Mouse (Mus musculus) midbrain, embryonic 16.5 days (tissue): ENCODE data around the gene Fhdc1. TPM values are rescaled to one million over a fixed set of nuclear protein-coding genes. Genes with fewer than 3 reads are reported as not detected.

ENCODE experiments used
- ATAC-seq: fragments of 200-750 bp; cut with Nextera tagmentation; 2 replicates; pipeline ENCODE4 v1.8.0; 2017; ENCODE audit warnings: moderate TSS enrichment
- H3K27ac ChIP-seq: fragments of 300-500 bp; sonication (generic); 2 replicates; pipeline ENCODE4 v1.5.1; 2014; ENCODE audit warnings: mild to moderate bottlenecking, low read length, mixed read lengths
- H3K27me3 ChIP-seq: fragments of 300-500 bp; sonication (generic); 2 replicates; pipeline ENCODE4 v1.6.1; 2014; ENCODE audit warnings: low read depth, low read length, mixed read lengths; ENCODE audit not compliant: control insufficient read depth, insufficient read depth
- H3K36me3 ChIP-seq: fragments of 300-500 bp; sonication (generic); 2 replicates; pipeline ENCODE4 v1.6.1; 2014; ENCODE audit warnings: mild to moderate bottlenecking, low read length, moderate library complexity, mixed read lengths; ENCODE audit not compliant: control insufficient read depth, insufficient read depth
- H3K4me1 ChIP-seq: fragments of 300-500 bp; sonication (generic); 2 replicates; pipeline ENCODE4 v1.6.1; 2014; ENCODE audit warnings: mild to moderate bottlenecking, low read length, mixed read lengths; ENCODE audit not compliant: control insufficient read depth, insufficient read depth
- H3K4me2 ChIP-seq: fragments of 300-500 bp; sonication (generic); 2 replicates; pipeline ENCODE4 v1.6.1; 2014; ENCODE audit warnings: mild to moderate bottlenecking, low read length, mixed read lengths
- H3K4me3 ChIP-seq: fragments of 300-500 bp; sonication (generic); 2 replicates; pipeline ENCODE4 v1.5.1; 2014; ENCODE audit warnings: low read depth, mild to moderate bottlenecking, low read length, moderate library complexity, mixed read lengths
- H3K9ac ChIP-seq: fragments of 300-500 bp; sonication (generic); 2 replicates; pipeline ENCODE4 v1.6.1; 2014; ENCODE audit warnings: low read depth, low read length, mixed read lengths
- H3K9me3 ChIP-seq: fragments of 300-500 bp; sonication (generic); replicated peaks from 2 replicates; pipeline ENCODE4 v1.6.1; 2014; ENCODE audit warnings: mild to moderate bottlenecking, low read length, mixed read lengths; ENCODE audit not compliant: control insufficient read depth, poor library complexity, severe bottlenecking
- WGBS: fragments of 180-500 bp; shearing (Covaris S2); extraction: QIAGEN DNeasy Blood & Tissue Kit; methylation state at CpG from one replicate; pipeline ENCODE4 v1.1.7; 2014; 5-methylcytosine and 5-hydroxymethylcytosine counted together
- polyA plus RNA-seq: library from polyadenylated mRNA; unstranded; fragments of >200 nt; fragmentation: Nextera tagmentation; extraction: Ambion mirVana; gene quantifications from 2 replicates; pipeline ENCODE4 v1.2.1, GENCODE M21; 2015

Fhdc1 gene
- polyA plus RNA-seq, 1 experiment from 2014 or later, result 3.5 TPM

DNA sequence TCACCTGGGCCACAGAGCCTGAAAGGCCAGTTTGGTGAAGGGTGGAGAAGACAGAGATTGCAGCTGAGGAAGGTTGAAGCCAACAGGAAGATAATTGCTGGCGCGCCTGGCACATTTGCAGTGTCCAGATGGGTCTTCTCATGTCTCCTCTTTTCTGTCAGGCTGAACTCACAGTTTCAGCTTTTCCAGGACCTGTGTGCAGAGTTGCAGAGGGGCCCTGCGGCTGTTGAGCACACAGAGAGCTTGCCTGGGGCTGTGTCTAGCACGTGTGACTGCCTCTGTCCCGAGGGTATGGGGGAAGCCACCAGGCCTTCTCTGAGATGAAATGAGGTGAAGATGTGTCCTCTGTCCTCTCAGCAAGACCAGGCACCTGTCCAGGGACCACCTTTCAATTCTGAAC, 49.0 kb downstream of the Fhdc1 start:
- H3K4me3 ChIP-seq, result no peak overlapping the region
- WGBS, result 77% methylated on average over 5 of the region's 5 CpGs
- H3K27me3 ChIP-seq, result no peaks in the 10 kb centered on the region
- ATAC-seq, result no peak
- no peak overlapping the region for H3K4me2 ChIP-seq
- no peak overlapping the region for H3K9ac ChIP-seq
- no peaks in the 10 kb centered on the region for H3K9me3 ChIP-seq
- H3K27ac ChIP-seq, result no peak overlapping the region
- no peaks in the 10 kb centered on the region for H3K36me3 ChIP-seq
- peaks cover 10% of the 10 kb centered on the region for H3K4me1 ChIP-seq

DNA sequence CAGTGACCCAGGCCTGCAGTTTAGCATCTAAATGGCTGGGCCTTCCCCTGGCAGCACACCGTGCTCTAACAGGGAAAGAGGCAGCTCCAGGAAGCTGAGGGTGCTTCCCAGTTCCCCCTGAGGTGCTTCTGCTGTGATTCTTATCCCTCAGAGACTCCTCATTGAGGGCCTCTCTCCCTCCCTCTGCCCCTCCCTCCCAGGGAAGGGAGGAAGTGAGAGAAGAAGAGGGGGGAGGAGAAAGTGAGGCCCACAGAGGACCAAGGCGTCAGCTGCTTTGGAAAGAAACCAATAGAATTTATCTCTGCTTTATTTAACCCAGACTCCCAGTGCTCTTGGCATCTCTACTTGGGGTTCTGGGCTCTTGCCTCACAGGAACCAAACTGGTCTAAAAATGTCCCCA, 50.1 kb downstream of the Fhdc1 start:
- WGBS, result 29% methylated on average over 2 of the region's 2 CpGs
- ATAC-seq, result no peak
- no peak overlapping the region for H3K4me3 ChIP-seq
- no peaks in the 10 kb centered on the region for H3K36me3 ChIP-seq
- no peak overlapping the region for H3K9ac ChIP-seq
- no peaks in the 10 kb centered on the region for H3K9me3 ChIP-seq
- H3K4me2 ChIP-seq, result no peak overlapping the region
- peaks cover under 1% of the 10 kb centered on the region; the same call in 1 of the 2 replicates for H3K4me1 ChIP-seq
- no peaks in the 10 kb centered on the region for H3K27me3 ChIP-seq
- H3K27ac ChIP-seq, result no peak overlapping the region

DNA sequence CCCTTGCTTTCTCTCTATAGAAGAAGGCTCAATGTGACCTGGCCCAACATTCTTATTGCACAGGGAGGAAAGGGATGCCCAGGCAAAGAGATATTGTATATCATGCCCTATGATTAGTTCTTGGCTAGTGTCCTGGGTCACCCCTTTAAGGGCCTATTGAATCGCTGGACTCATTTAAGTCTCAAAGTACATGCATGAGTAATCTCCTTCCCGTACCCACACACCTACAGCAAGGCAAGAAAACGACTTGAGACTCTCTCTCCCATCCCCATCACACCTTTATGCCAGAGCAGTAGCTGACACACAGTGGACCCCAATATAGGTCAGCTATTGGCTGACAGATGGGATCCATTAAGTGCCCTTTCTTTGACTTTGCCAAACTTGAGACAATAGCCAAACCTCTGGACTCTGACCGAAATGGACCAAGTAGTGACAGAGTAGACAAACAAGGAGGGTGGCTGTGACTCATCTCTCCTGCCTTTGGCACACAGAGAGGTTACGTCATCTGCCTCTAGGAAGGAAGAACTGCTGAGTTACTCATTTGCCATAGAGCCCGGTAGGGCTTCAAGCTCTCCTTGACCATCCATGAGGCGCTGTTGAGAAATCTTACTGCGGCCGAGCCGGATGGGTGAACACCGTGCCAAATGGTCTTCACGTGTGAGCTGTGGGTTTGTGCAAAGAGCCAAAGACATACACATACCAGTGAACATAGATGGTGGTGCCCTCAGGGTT, 51.1 kb downstream of the Fhdc1 start:
- Histone ChIP-seq H3K9me3 (no peaks in the 10 kb centered on the region), H3K27me3 (no peaks in the 10 kb centered on the region), H3K9ac (no peak overlapping the region), H3K4me2 (no peak overlapping the region), H3K36me3 (no peaks in the 10 kb centered on the region), H3K4me3 (no peak overlapping the region), H3K27ac (no peak overlapping the region), H3K4me1 (no peaks in the 10 kb centered on the region)
- 93% methylated on average over 12 of the region's 12 CpGs for WGBS
- ATAC-seq, result no peak

GRCm38 (mm10) chr3:84427779-84428178, 52.5 kb downstream of the Fhdc1 start:
- Histone ChIP-seq H3K9me3 (no peaks in the 10 kb centered on the region), H3K4me3 (no peak overlapping the region), H3K36me3 (no peaks in the 10 kb centered on the region), H3K4me2 (no peak overlapping the region), H3K4me1 (no peaks in the 10 kb centered on the region), H3K27me3 (no peaks in the 10 kb centered on the region), H3K9ac (no peak overlapping the region), H3K27ac (no peak overlapping the region)
- 89% methylated on average over 5 of the region's 5 CpGs for WGBS
- no peak for ATAC-seq

DNA sequence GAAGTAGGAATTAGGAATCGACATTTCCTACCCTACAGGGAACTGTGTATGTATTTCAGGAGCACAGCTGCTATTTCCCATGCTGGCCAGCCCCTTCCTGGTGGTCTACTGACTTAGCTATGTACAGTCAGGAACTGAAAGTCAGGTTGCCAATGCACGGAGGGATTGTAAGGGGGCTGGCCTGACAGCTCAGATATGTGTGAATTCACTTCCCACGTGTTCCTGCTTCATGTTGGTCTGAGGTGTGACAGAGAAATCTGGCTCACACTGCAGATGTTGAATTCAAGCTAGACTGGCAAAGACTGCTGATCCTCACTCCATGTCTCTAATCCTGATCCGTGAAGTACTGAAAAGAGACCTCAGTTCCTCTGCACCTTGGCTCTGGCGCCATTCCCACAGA, 57.9 kb downstream of the Fhdc1 start:
- no peaks in the 10 kb centered on the region for H3K36me3 ChIP-seq
- no peak overlapping the region for H3K27ac ChIP-seq
- no peak overlapping the region for H3K9ac ChIP-seq
- no peak overlapping the region for H3K4me3 ChIP-seq
- no peak for ATAC-seq
- H3K9me3 ChIP-seq, result no peaks in the 10 kb centered on the region
- H3K27me3 ChIP-seq, result no peaks in the 10 kb centered on the region
- no peak overlapping the region for H3K4me2 ChIP-seq
- WGBS, result 80% methylated on average over 5 of the region's 5 CpGs
- H3K4me1 ChIP-seq, result no peaks in the 10 kb centered on the region

DNA sequence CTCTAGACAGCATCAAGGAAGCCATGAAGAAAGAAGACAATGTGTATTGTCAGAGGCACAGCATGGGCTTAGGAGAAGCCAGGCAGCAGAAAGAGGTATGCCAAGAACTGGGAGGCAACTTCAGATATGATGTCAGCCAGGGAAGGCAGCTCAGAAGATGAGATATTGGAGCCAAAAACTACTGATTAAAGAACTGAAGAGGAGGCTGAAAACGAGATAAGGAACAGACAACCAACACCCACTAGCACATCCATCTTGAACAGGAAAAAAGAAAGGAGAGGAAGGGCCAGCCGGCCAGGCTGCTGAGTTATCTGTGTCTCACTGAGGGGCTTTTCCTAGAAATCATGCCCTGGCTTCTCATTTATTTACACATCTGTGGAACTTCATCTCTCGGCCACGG, 66.4 kb downstream of the Fhdc1 start:
- no peak overlapping the region for H3K4me3 ChIP-seq
- no peaks in the 10 kb centered on the region for H3K9me3 ChIP-seq
- no peaks in the 10 kb centered on the region for H3K27me3 ChIP-seq
- H3K36me3 ChIP-seq, result no peaks in the 10 kb centered on the region
- H3K4me2 ChIP-seq, result no peak overlapping the region
- H3K27ac ChIP-seq, result no peak overlapping the region
- no peak for ATAC-seq
- 86% methylated on average over 4 of the region's 4 CpGs for WGBS
- no peak overlapping the region for H3K9ac ChIP-seq
- H3K4me1 ChIP-seq, result no peaks in the 10 kb centered on the region

DNA sequence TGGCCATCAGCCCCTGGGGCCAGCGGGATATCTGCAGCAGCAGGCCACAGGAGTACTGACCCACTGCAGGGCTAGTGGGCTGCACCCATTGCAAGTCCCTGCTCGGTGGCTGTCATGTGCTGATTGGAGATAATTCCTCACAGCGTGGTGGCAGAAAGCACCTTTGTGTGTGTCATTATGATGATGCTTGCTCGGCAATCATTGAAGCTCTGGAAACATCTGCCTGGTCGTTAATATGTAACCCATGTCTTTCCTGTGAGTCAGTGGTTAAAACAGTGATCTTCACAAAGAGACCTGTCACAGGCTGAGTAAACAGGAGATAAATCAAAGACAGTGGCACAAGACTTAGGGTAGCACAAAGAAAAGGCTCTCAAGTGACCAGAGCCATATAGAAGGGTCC, 67.3 kb downstream of the Fhdc1 start:
- H3K4me3 ChIP-seq, result no peak overlapping the region
- no peaks in the 10 kb centered on the region for H3K36me3 ChIP-seq
- H3K27me3 ChIP-seq, result no peaks in the 10 kb centered on the region
- H3K4me2 ChIP-seq, result no peak overlapping the region
- no peak overlapping the region for H3K27ac ChIP-seq
- no peak for ATAC-seq
- WGBS, result 46% methylated on average over 5 of the region's 5 CpGs
- no peak overlapping the region for H3K9ac ChIP-seq
- H3K4me1 ChIP-seq, result no peaks in the 10 kb centered on the region
- H3K9me3 ChIP-seq, result no peaks in the 10 kb centered on the region

- no peak for ATAC-seq
- 83% methylated on average over 3 of the region's 3 CpGs for WGBS
- Histone ChIP-seq H3K9me3 (no peaks in the 10 kb centered on the region), H3K9ac (no peak overlapping the region), H3K4me1 (peaks cover 6% of the 10 kb centered on the region), H3K27me3 (no peaks in the 10 kb centered on the region), H3K4me3 (no peak overlapping the region), H3K4me2 (no peak overlapping the region), H3K36me3 (no peaks in the 10 kb centered on the region), H3K27ac (no peak overlapping the region)
Observed at GRCm38 (mm10) chr3:84409474-84409862, 70.8 kb downstream of the Fhdc1 start.

DNA sequence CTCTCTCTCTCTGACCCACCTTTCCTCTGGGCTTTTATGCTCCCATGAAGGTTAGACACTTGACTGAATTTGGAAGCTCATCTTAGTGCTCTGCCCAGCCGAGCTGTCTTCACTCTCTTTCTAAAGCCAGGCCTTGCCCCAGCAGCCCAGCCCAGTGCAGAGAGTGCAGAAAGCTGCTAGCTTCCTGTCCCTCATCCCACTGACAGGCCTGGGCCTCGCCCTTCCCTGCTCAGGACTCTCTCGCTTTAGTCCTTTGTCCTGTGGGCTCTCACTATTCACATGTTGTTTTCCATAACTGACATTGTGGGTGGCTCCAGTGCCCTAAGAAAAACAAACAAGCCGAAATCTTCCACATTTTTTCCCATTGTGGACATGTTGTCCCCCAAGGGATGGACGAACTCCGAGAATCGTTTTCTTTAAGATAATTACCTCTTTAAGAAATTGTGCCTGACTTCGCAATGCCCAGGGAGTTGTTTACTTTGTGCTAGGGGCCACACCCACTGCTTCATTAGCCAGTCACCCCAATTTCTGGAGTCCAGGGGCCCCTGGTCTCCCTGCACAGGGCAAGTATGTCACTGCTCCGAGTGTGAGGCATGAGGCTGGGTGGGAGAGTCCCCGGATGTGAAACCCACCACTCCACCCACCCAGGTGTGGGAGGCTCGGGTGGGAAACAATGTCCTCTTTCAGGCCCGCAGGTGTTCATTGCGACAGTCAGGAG, 71.3 kb downstream of the Fhdc1 start:
- 69% methylated on average over 13 of the region's 13 CpGs for WGBS
- no peak for ATAC-seq
- no peaks in the 10 kb centered on the region for H3K27me3 ChIP-seq

More for the DNA sequence above, 71.3 kb downstream of the Fhdc1 start:
- H3K4me1 ChIP-seq, result peaks cover 11% of the 10 kb centered on the region
- H3K9me3 ChIP-seq, result no peaks in the 10 kb centered on the region
- H3K4me2 ChIP-seq, result no peak overlapping the region
- no peak overlapping the region for H3K4me3 ChIP-seq
- no peak overlapping the region for H3K27ac ChIP-seq
- no peaks in the 10 kb centered on the region for H3K36me3 ChIP-seq
- no peak overlapping the region for H3K9ac ChIP-seq
